Mouse (Mus musculus) myocyte (in vitro differentiated cells): ENCODE results near the gene Lbp. TPM values are rescaled to one million over a fixed set of nuclear protein-coding genes. Genes with fewer than 3 reads are reported as not detected.

Experiments
- H3K27me3 ChIP-seq: one replicate; pipeline ENCODE4 v1.6.1; 2011; ENCODE audit not compliant: control insufficient read depth, insufficient read depth, insufficient read length
- H3K36me3 ChIP-seq: one replicate; pipeline ENCODE4 v1.6.1; 2011; ENCODE audit not compliant: control insufficient read depth, insufficient read depth
- H3K4me2 ChIP-seq: one replicate; pipeline ENCODE4 v1.6.1; 2011; ENCODE audit warnings: low read depth, control low read depth
- H3K4me3 ChIP-seq: one replicate; pipeline ENCODE4 v1.5.1; 2011; ENCODE audit warnings: mild to moderate bottlenecking, control low read depth, moderate library complexity
- H3K79me2 ChIP-seq: one replicate; pipeline ENCODE4 v1.6.1; 2011; ENCODE audit not compliant: control insufficient read depth, insufficient read depth
- H3ac ChIP-seq: one replicate; pipeline ENCODE4 v1.6.1; 2011; ENCODE audit not compliant: control insufficient read depth, insufficient read length
- CEBPB ChIP-seq: IDR thresholded peaks from 2 replicates; pipeline ENCODE4 v1.6.1; 2011; ENCODE audit warnings: mild to moderate bottlenecking, moderate library complexity; ENCODE audit not compliant: poor library complexity, insufficient read depth, severe bottlenecking
- E2F4 ChIP-seq: IDR thresholded peaks from one replicate; pipeline ENCODE4 v1.6.1; 2011; ENCODE audit warnings: mild to moderate bottlenecking, control low read depth, moderate library complexity; ENCODE audit not compliant: insufficient read depth
- MAX ChIP-seq: IDR thresholded peaks from one replicate; pipeline ENCODE4 v1.6.1; 2011; ENCODE audit warnings: low read depth, mild to moderate bottlenecking, control low read depth
- MYOD1 ChIP-seq, 3 experiments: IDR thresholded peaks; one replicate each; pipeline ENCODE4 v1.6.1; 2011; ENCODE audit warnings: control low read depth in 2 of 3, low read depth in 2 of 3, mild to moderate bottlenecking in 2 of 3, moderate library complexity in 1 of 3; ENCODE audit not compliant: insufficient read length in 2 of 3, control insufficient read depth in 1 of 3
- MYOG ChIP-seq, 3 experiments: IDR thresholded peaks; one replicate each; pipeline ENCODE4 v1.6.1; 2011; ENCODE audit warnings: control low read depth in 2 of 3, low read depth in 2 of 3, mild to moderate bottlenecking in 2 of 3; ENCODE audit not compliant: insufficient read length in 2 of 3, control insufficient read depth in 1 of 3, insufficient read depth in 1 of 3
- POLR2A ChIP-seq: IDR thresholded peaks from one replicate; pipeline ENCODE4 v1.6.1; 2011; ENCODE audit warnings: low read depth, mild to moderate bottlenecking, control low read depth, moderate library complexity; ENCODE audit not compliant: insufficient read length
- POLR2AphosphoS2 ChIP-seq: IDR thresholded peaks from one replicate; pipeline ENCODE4 v1.6.1; 2011; ENCODE audit warnings: low read depth, control low read depth; ENCODE audit not compliant: insufficient read length
- REST ChIP-seq: IDR thresholded peaks from one replicate; pipeline ENCODE4 v1.6.1; 2011; ENCODE audit warnings: mild to moderate bottlenecking, control low read depth, moderate library complexity; ENCODE audit not compliant: insufficient read depth, insufficient read length
- SRF ChIP-seq: IDR thresholded peaks from one replicate; pipeline ENCODE4 v1.6.1; 2011; ENCODE audit warnings: low read depth; ENCODE audit not compliant: control insufficient read depth, insufficient read length
- TCF12 ChIP-seq: IDR thresholded peaks from one replicate; pipeline ENCODE4 v1.6.1; 2011; ENCODE audit warnings: mild to moderate bottlenecking, control low read depth; ENCODE audit not compliant: poor library complexity, insufficient read depth, severe bottlenecking
- TCF3 ChIP-seq: IDR thresholded peaks from one replicate; pipeline ENCODE4 v1.6.1; 2011; ENCODE audit warnings: low read depth, control low read depth; ENCODE audit not compliant: insufficient read length
- polyA plus RNA-seq: library from polyadenylated mRNA; unstranded; fragments of >200 nt; fragmentation: generic; extraction: Trizol; gene quantifications from one replicate; pipeline ENCODE4 v1.2.1, GENCODE M21; 2012; ENCODE audit warnings: missing spikeins

Lbp gene
- polyA plus RNA-seq, 1 experiment = 0.11 TPM

- Histone ChIP-seq H3K36me3 (no peaks in the 10 kb centered on the region), H3K4me2 (no peak within 1 kb of the TSS), H3ac (no peak within 1 kb of the TSS), H3K4me3 (no peak within 1 kb of the TSS), H3K27me3 (peaks cover 45% of the 10 kb centered on the region), H3K79me2 (no peaks in the 10 kb centered on the region)
- no peak for TF ChIP-seq TCF3
These were observed 69.3 kb downstream of the Lbp start, which contains the start of gene Snhg11 for GRCm38 (mm10) chr2:158375443-158376122. Snhg11 (plus strand) TSS chr2:158375638.

- no peak overlapping the region for H3K4me3 ChIP-seq
- TF ChIP-seq E2F4 (no peak), POLR2A (no peak)
- no peak overlapping the region for H3ac ChIP-seq
- H3K27me3 ChIP-seq = peaks cover 45% of the 10 kb centered on the region
- H3K4me2 ChIP-seq = no peak overlapping the region
- no peaks in the 10 kb centered on the region for H3K36me3 ChIP-seq
- no peaks in the 10 kb centered on the region for H3K79me2 ChIP-seq
These were observed 69.9 kb downstream of the Lbp start for GRCm38 (mm10) chr2:158376123-158376687.

- TF ChIP-seq SRF (no peak), POLR2AphosphoS2 (no peak), MAX (no peak), E2F4 (no peak), REST (no peak), CEBPB (no peak), TCF12 (no peak), MYOD1 (IDR thresholded peaks at IDR 0.05; ENCODE audit: control insufficient read depth in 1 of 3, insufficient read length in 2 of 3, low read depth in 2 of 3) (no peak), POLR2A (no peak), MYOG (IDR thresholded peaks at IDR 0.05; ENCODE audit: control insufficient read depth in 1 of 3, insufficient read depth in 1 of 3, insufficient read length in 2 of 3, low read depth in 2 of 3) (no peak), TCF3 (no peak)
- Histone ChIP-seq H3K36me3 (no peaks in the 10 kb centered on the region), H3K4me2 (no peak overlapping the region), H3K79me2 (no peaks in the 10 kb centered on the region), H3K27me3 (peaks cover 45% of the 10 kb centered on the region), H3K4me3 (no peak overlapping the region), H3ac (no peak overlapping the region)
These were observed 70.5 kb downstream of the Lbp start for GRCm38 (mm10) chr2:158376798-158377197.

GRCm38 (mm10) chr2:158377811-158378210, 71.5 kb downstream of the Lbp start:
- H3K27me3 ChIP-seq = peaks cover 45% of the 10 kb centered on the region
- H3K36me3 ChIP-seq = no peaks in the 10 kb centered on the region
- TF ChIP-seq CEBPB (no peak), POLR2AphosphoS2 (no peak), REST (no peak), MYOG (IDR thresholded peaks at IDR 0.05; ENCODE audit: control insufficient read depth in 1 of 3, insufficient read depth in 1 of 3, insufficient read length in 2 of 3, low read depth in 2 of 3) (no peak), POLR2A (no peak), MYOD1 (IDR thresholded peaks at IDR 0.05; ENCODE audit: control insufficient read depth in 1 of 3, insufficient read length in 2 of 3, low read depth in 2 of 3) (no peak), E2F4 (no peak)
- H3K4me2 ChIP-seq = no peak overlapping the region
- no peaks in the 10 kb centered on the region for H3K79me2 ChIP-seq
- H3ac ChIP-seq = no peak overlapping the region
- no peak overlapping the region for H3K4me3 ChIP-seq

- Histone ChIP-seq H3K79me2 (no peaks in the 10 kb centered on the region), H3ac (no peak overlapping the region), H3K4me3 (no peak overlapping the region), H3K27me3 (peaks cover 34% of the 10 kb centered on the region), H3K36me3 (no peaks in the 10 kb centered on the region), H3K4me2 (no peak overlapping the region)
- TF ChIP-seq MAX (no peak), MYOG (IDR thresholded peaks at IDR 0.05; ENCODE audit: control insufficient read depth in 1 of 3, insufficient read depth in 1 of 3, insufficient read length in 2 of 3, low read depth in 2 of 3) (no peak), CEBPB (no peak), MYOD1 (IDR thresholded peaks at IDR 0.05; ENCODE audit: control insufficient read depth in 1 of 3, insufficient read length in 2 of 3, low read depth in 2 of 3) (no peak), POLR2AphosphoS2 (no peak), POLR2A (no peak)
These were observed 73.2 kb downstream of the Lbp start for GRCm38 (mm10) chr2:158379354-158380078.

Other genes with a start within 250 kb of the Lbp start
- gene Tgm2, start 160.1 kb upstream of the Lbp start, polyA plus RNA-seq = 61.0 TPM
- gene D630003M21Rik, start 77.3 kb upstream of the Lbp start, polyA plus RNA-seq = 0.25 TPM
- not detected for gene Bpi, start 48.4 kb upstream of the Lbp start, polyA plus RNA-seq
- not detected for gene Snhg11, start 69.1 kb downstream of the Lbp start, polyA plus RNA-seq
- 10.8 TPM for gene Ralgapb, start 103.4 kb downstream of the Lbp start, polyA plus RNA-seq
- not detected for gene Adig, start 196.1 kb downstream of the Lbp start, polyA plus RNA-seq
- gene Arhgap40, start 206.3 kb downstream of the Lbp start, polyA plus RNA-seq = not detected